Mouse (Mus musculus) embryonic fibroblast, embryonic 13.5 days (primary cell): Measurements from ENCODE around the gene Atf5.

Experiments used
- CTCF ChIP-seq: IDR thresholded peaks from 2 replicates; pipeline ENCODE4 v1.5.1; 2011; ENCODE audit warnings: mild to moderate bottlenecking, control low read depth, low read length, moderate library complexity, borderline replicate concordance; ENCODE audit not compliant: insufficient read depth
- POLR2A ChIP-seq: IDR thresholded peaks from 2 replicates; pipeline ENCODE4 v1.6.1; 2011; ENCODE audit warnings: low read depth, mild to moderate bottlenecking, control low read depth, low read length, moderate library complexity

DNA sequence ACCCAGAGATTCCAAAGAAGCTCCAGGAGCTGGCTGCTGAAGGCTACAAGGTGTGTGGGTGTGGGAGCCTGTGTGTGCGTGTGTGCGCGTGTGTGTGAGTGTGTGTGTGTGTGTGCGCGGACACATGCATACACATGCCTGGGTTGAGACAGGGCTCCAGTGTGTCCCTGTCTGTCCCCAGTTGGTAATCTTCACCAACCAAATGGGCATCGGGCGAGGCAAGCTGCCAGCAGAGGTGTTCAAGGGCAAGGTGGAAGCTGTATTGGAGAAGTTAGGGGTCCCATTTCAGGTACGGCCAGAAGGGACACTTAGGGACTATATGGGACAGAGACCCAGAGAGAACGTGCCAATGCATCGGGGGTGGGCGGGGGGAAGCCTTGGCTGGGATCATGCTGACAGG is 43.4 kb upstream of the Atf5 start:
- TF ChIP-seq CTCF = no peak
- no peak for TF ChIP-seq POLR2A
